Mouse (Mus musculus) kidney, adult 2 months (tissue): ENCODE measurements around the gene Foxn3.

Experiments
- CTCF ChIP-seq: fragments of 200-500 bp; conservative IDR thresholded peaks from 2 replicates; pipeline ENCODE4 v1.5.1; 2011; ENCODE audit warnings: low read depth, mild to moderate bottlenecking, control low read depth, low read length, moderate library complexity, mixed read lengths; ENCODE audit not compliant: insufficient read depth, insufficient read length
- POLR2A ChIP-seq: fragments of 200-500 bp; IDR thresholded peaks from one replicate; pipeline ENCODE4 v1.6.1; 2011; ENCODE audit warnings: low read depth, low read length, control low read depth

GRCm38 (mm10) chr12:99467884-99468311 is 95.5 kb downstream of the Foxn3 start:
- TF ChIP-seq CTCF (no peak), POLR2A (no peak)
